Mouse (Mus musculus) liver, embryonic 14.5 days (tissue): Measurements from ENCODE around the gene Lhfpl2. TPM values are rescaled to one million over a fixed set of nuclear protein-coding genes. Genes with fewer than 3 reads are reported as not detected.

ENCODE experiments used
- ATAC-seq: fragments of 200-750 bp; cut with Nextera tagmentation; 2 replicates; pipeline ENCODE4 v1.8.0; 2017; ENCODE audit warnings: moderate number of reproducible peaks, mild to moderate bottlenecking, moderate library complexity; ENCODE audit not compliant: insufficient read depth
- DNase-seq, 3 experiments: peaks; one replicate each; pipeline ENCODE4 v3.0.0-alpha.2; 2012 to 2013; ENCODE audit warnings: low read depth in 3 of 3, low spot score in 3 of 3
- H3K27ac ChIP-seq: fragments of 300-500 bp; sonication (generic); 2 replicates; pipeline ENCODE4 v1.5.1; 2014; ENCODE audit warnings: moderate library complexity, mild to moderate bottlenecking, control low read depth, inconsistent platforms
- H3K27me3 ChIP-seq: fragments of 300-500 bp; sonication (generic); 2 replicates; pipeline ENCODE4 v1.6.1; 2014; ENCODE audit warnings: mild to moderate bottlenecking, low read length, moderate library complexity; ENCODE audit not compliant: control insufficient read depth, insufficient read depth
- H3K36me3 ChIP-seq: fragments of 300-500 bp; sonication (generic); replicated peaks from 2 replicates; pipeline ENCODE4 v1.6.1; 2014; ENCODE audit warnings: low read depth; ENCODE audit not compliant: control insufficient read depth, insufficient read depth
- H3K4me1 ChIP-seq, 2 experiments: fragments of 200-500 bp in 1 of 2; fragments of 300-500 bp in 1 of 2; sonication (generic) in 1 of 2; replicated peaks; 2 replicates each; pipeline ENCODE4 v1.6.1; 2012 to 2014; ENCODE audit warnings: antibody characterized with exemption in 1 of 2, inconsistent platforms in 1 of 2, low read length in 1 of 2; ENCODE audit not compliant: control insufficient read depth in 2 of 2, insufficient read depth in 2 of 2
- H3K4me2 ChIP-seq: fragments of 300-500 bp; sonication (generic); 2 replicates; pipeline ENCODE4 v1.6.1; 2014; ENCODE audit warnings: low read depth, mild to moderate bottlenecking, control low read depth, moderate library complexity
- H3K4me3 ChIP-seq, 2 experiments: fragments of 200-500 bp in 1 of 2; fragments of 300-500 bp in 1 of 2; sonication (generic) in 1 of 2; 2 replicates each; pipeline ENCODE4 v1.5.1; 2012 to 2014; ENCODE audit warnings: low read depth in 2 of 2, low read length in 2 of 2, mild to moderate bottlenecking in 2 of 2, control low read depth in 1 of 2, inconsistent platforms in 1 of 2, moderate library complexity in 1 of 2; ENCODE audit not compliant: insufficient read depth in 1 of 2
- H3K9ac ChIP-seq: fragments of 300-500 bp; sonication (generic); replicated peaks from 2 replicates; pipeline ENCODE4 v1.6.1; 2014; ENCODE audit warnings: mild to moderate bottlenecking, control low read depth, moderate library complexity
- H3K9me3 ChIP-seq: fragments of 300-500 bp; sonication (generic); 2 replicates; pipeline ENCODE4 v1.6.1; 2016; ENCODE audit warnings: low read length, mixed read lengths; ENCODE audit not compliant: control insufficient read depth
- CTCF ChIP-seq: IDR thresholded peaks from 2 replicates; pipeline ENCODE4 v1.5.1; 2016; ENCODE audit warnings: antibody characterized with exemption, low read depth, control low read depth
- EP300 ChIP-seq: IDR thresholded peaks from 2 replicates; pipeline ENCODE4 v1.6.1; 2016; ENCODE audit warnings: antibody characterized with exemption, low read depth
- WGBS: fragments of 180-500 bp; shearing (Covaris S2); extraction: QIAGEN DNeasy Blood & Tissue Kit; methylation state at CpG from one replicate; pipeline ENCODE4 v1.1.7; 2014; ENCODE audit not compliant: insufficient replicate concordance; 5-methylcytosine and 5-hydroxymethylcytosine counted together
- polyA plus RNA-seq, 2 experiments: library from polyadenylated mRNA; depleted of rRNA in 1 of 2; stranded (reverse) in 1 of 2; unstranded in 1 of 2; fragments of >200 nt; fragmentation: Nextera tagmentation in 1 of 2; extraction: Ambion mirVana in 1 of 2; gene quantifications; 2 replicates each; pipeline versions ENCODE4 v1.2.1 to v1.2.3; 2012 to 2014

Lhfpl2 gene
- polyA plus RNA-seq, 2 experiments = 2.4 to 3.2 TPM

- TF ChIP-seq CTCF (no peak), EP300 (no peak)
- H3K9ac ChIP-seq = no peak overlapping the region
- no peaks in the 10 kb centered on the region for H3K36me3 ChIP-seq
- no peaks in the 10 kb centered on the region for H3K9me3 ChIP-seq
- ATAC-seq (no peak), DNase-seq (no peak)
- 0 out of 4 replicates have a peak, but pooled peaks cover 0 to 3% of the 10 kb centered on the region in 2 experiments for H3K4me1 ChIP-seq
- H3K4me3 ChIP-seq = no peak overlapping the region
- H3K27ac ChIP-seq = no peak overlapping the region
- no peaks in the 10 kb centered on the region for H3K27me3 ChIP-seq
- 66% methylated on average over 10 of the region's 10 CpGs for WGBS
- H3K4me2 ChIP-seq = no peak overlapping the region
Measured at GRCm38 (mm10) chr13:94184726-94185456, 127.3 kb downstream of the Lhfpl2 start.

DNA sequence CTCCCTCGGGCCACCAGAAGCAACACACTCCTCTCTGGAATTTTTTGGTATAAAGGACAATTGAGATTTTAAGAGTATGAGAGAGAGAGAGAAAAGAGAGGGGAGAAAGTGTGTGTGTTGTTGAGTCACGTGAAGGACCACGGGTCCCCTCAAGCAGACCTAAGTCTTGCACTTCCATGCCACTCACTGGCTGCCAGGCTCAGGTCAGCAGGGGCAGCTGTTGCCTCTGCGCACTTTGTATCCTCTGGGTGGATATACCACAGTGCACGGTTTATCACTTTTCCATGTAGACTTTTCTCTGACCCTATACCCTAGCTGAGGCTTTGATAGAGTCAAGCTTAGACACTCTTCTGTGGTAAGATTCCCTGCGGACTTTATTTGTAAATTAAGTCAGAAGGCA is 128.0 kb downstream of the Lhfpl2 start:
- ATAC-seq (no peak), DNase-seq (no peak)
- H3K27me3 ChIP-seq = no peaks in the 10 kb centered on the region
- no peak overlapping the region for H3K27ac ChIP-seq
- 74% methylated on average over 5 of the region's 6 CpGs for WGBS
- H3K9me3 ChIP-seq = no peaks in the 10 kb centered on the region
- TF ChIP-seq CTCF (no peak), EP300 (no peak)
- no peak overlapping the region for H3K9ac ChIP-seq
- H3K36me3 ChIP-seq = no peaks in the 10 kb centered on the region
- 0 out of 4 replicates have a peak, but pooled peaks cover 0 to 1% of the 10 kb centered on the region in 2 experiments for H3K4me1 ChIP-seq
- H3K4me2 ChIP-seq = no peak overlapping the region
- H3K4me3 ChIP-seq = no peak overlapping the region

DNA sequence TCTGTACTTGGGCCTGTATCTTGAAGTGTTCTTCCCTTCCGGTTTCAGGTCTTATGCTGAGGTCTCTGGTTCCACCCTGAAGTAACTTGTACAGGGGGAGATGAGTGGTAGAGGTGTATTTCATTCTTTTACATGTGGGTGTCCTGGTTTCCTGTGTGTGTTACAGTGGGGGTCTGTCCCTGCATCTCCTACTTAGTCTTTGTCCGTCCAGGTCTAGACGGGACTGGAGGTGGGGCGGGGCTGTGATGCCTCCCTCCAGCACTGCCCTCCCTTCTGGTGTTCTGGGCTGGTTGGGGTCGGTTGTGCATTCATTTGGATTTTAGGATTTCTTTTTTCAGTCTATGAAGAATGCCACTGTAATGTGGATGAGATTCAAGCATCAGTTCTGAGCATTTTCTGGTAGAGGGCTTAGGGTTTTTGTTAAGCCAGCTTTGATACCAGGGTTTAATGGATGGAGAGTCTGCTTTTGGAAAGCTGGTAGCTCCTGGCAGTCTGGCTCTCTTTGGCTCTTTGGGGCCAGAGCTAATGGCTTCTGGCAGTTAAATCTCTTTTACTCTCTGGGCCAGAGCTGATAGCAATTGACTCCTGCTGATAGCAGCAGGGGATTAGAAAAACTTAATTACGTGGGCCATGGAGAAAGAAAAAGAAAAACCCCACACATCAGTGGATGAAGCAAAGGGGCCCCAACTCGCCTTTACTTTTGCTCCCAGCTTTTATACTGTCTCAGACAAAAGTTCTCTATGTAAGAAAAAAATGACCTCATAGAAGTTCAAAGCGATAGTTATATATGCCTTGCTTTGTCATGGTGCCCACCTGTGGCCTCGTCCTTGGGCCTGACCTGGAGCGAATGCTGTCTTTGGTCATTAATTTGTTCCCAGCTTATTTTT is 130.8 kb downstream of the Lhfpl2 start:
- ATAC-seq = no peak
- H3K4me3 ChIP-seq = no peak overlapping the region
- no peaks in the 10 kb centered on the region for H3K36me3 ChIP-seq
- no peaks in the 10 kb centered on the region for H3K27me3 ChIP-seq
- no peak overlapping the region for H3K27ac ChIP-seq
- TF ChIP-seq EP300 (no peak), CTCF (no peak)
- no peak overlapping the region for H3K9ac ChIP-seq
- DNase-seq = no peak
- WGBS = 61% methylated on average over 10 of the region's 10 CpGs
- H3K4me2 ChIP-seq = no peak overlapping the region
- H3K4me1 ChIP-seq = no peaks in the 10 kb centered on the region
- no peaks in the 10 kb centered on the region for H3K9me3 ChIP-seq

DNA sequence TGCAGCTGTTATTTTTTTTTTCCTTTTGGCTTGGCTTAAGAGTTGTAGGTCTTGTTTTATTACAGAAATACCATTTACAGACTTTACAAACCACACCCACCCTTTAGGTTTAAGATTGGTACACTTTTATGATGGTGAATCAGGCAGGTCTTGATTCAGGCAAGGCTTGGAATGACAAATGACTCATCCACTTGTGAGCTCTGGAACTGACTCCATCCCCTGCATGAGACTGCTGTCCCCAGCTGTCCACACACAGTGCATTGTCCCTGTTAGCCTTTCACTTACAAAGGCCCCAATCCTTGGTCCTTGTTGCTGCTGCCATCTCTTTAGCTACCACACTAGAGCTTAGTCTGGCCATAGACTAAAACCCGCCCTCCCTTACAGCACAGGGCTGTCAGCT is 132.8 kb downstream of the Lhfpl2 start:
- Histone ChIP-seq H3K4me2 (no peak overlapping the region), H3K9ac (no peak overlapping the region), H3K4me3 (no peak overlapping the region), H3K27ac (no peak overlapping the region), H3K4me1 (no peaks in the 10 kb centered on the region), H3K9me3 (no peaks in the 10 kb centered on the region), H3K27me3 (no peaks in the 10 kb centered on the region), H3K36me3 (no peaks in the 10 kb centered on the region)
- no peak for ATAC-seq
- TF ChIP-seq EP300 (no peak), CTCF (no peak)
- 62% methylated on average over 1 of the region's 1 CpGs for WGBS
- DNase-seq = no peak

GRCm38 (mm10) chr13:94193227-94193626 is 135.6 kb downstream of the Lhfpl2 start:
- H3K4me1 ChIP-seq = no peaks in the 10 kb centered on the region
- no peak overlapping the region for H3K9ac ChIP-seq
- no peak overlapping the region for H3K27ac ChIP-seq
- ATAC-seq (no peak), DNase-seq (no peak)
- no peaks in the 10 kb centered on the region for H3K9me3 ChIP-seq
- H3K36me3 ChIP-seq = no peaks in the 10 kb centered on the region
- 79% methylated on average over 4 of the region's 4 CpGs for WGBS
- H3K27me3 ChIP-seq = no peaks in the 10 kb centered on the region
- no peak overlapping the region for H3K4me2 ChIP-seq
- TF ChIP-seq EP300 (no peak), CTCF (no peak)
- no peak overlapping the region for H3K4me3 ChIP-seq
